Mouse (Mus musculus): ENCODE data around the gene Inpp5e.

Inpp5e gene

GRCm38 (mm10) chr2:26362991-26363390 lies 46.0 kb downstream of the Inpp5e start:
- DNase-seq (ENCODE audit: low read depth), result no peak

- DNase-seq (ENCODE audit: low read depth), result no peak
Observed at GRCm38 (mm10) chr2:26360772-26361171, 48.2 kb downstream of the Inpp5e start, which contains the start of gene Card9. TSS of gene Card9 (minus strand) at chr2:26360918.

GRCm38 (mm10) chr2:26359983-26360382 lies 49.0 kb downstream of the Inpp5e start:
- no peak for DNase-seq (ENCODE audit: low read depth)

GRCm38 (mm10) chr2:26358667-26359320 lies 50.2 kb downstream of the Inpp5e start:
- DNase-seq (ENCODE audit: low read depth), result no peak

- no peak for DNase-seq (ENCODE audit: low read depth)
Observed at GRCm38 (mm10) chr2:26357484-26357883, 51.5 kb downstream of the Inpp5e start.

- no peak for DNase-seq (ENCODE audit: low read depth)
Observed at GRCm38 (mm10) chr2:26356678-26357077, 52.3 kb downstream of the Inpp5e start.

GRCm38 (mm10) chr2:26356231-26356630 lies 52.8 kb downstream of the Inpp5e start:
- DNase-seq (ENCODE audit: low read depth), result no peak

- no peak for DNase-seq (ENCODE audit: low read depth)
Observed at GRCm38 (mm10) chr2:26354401-26354800, 54.6 kb downstream of the Inpp5e start.

GRCm38 (mm10) chr2:26353066-26353980 lies 55.7 kb downstream of the Inpp5e start:
- DNase-seq (ENCODE audit: low read depth), result no peak

- no peak for DNase-seq (ENCODE audit: low read depth)
Observed at GRCm38 (mm10) chr2:26352291-26352910, 56.6 kb downstream of the Inpp5e start.

- peak; percentile 96 for DNase-seq (ENCODE audit: low read depth)
Observed at GRCm38 (mm10) chr2:26351358-26352290, 57.4 kb downstream of the Inpp5e start, which contains the start of gene Dnlz. TSS of gene Dnlz (minus strand) at chr2:26352110.

- no peak for DNase-seq (ENCODE audit: low read depth)
Observed at GRCm38 (mm10) chr2:26348241-26348640, 60.8 kb downstream of the Inpp5e start.

All from induced T-regulatory cell, adult 2 months (primary cell).